In genomic region chr3:68615042-68615810, GRCm38 (mm10) we compare ENCODE assay signal across 9 mouse cellular contexts.
DNase-seq lines count a peak whose midpoint lies in the region; ATAC-seq lines count a peak whose summit lies in the region.
"Had no signal": no experiment of that assay in that cellular context is flagged by ENCODE, and none has a peak within 500 bp of the region (broad histone marks: within the 10 kb centered on the region; RNA-seq: fewer than 3 reads in every experiment).

No protein-coding gene starts in this region.

- H3K4me2 ChIP-seq in hindbrain, embryonic 13.5 days, result no peak overlapping the region
- H3K4me2 ChIP-seq in midbrain, embryonic 12.5 days (replicated peaks), result no peak overlapping the region
- H3K4me2 ChIP-seq: limb, embryonic 12.5 days had no signal

- H3K4me1 ChIP-seq in hindbrain, embryonic 13.5 days (replicated peaks), result no peaks in the 10 kb centered on the region; the same call in 1 of the 2 replicates
- H3K4me1 ChIP-seq in midbrain, embryonic 12.5 days, result peaks cover 12% of the 10 kb centered on the region

- intact Hi-C loops in heart, postnatal 25 days (cut with DNase I), result loop anchor here (2.0 to 10.0 kb wide), 4 partner anchors 33 to 340 kb away; no protein-coding TSS in a partner anchor

- no peak overlapping the region for H3K27ac ChIP-seq in hindbrain, embryonic 13.5 days
- H3K27ac ChIP-seq in midbrain, embryonic 12.5 days (replicated peaks), result no peak overlapping the region
- H3K27ac ChIP-seq: limb, embryonic 12.5 days had no signal

- no peaks in the 10 kb centered on the region for H3K9me3 ChIP-seq in hindbrain, embryonic 13.5 days
- no peaks in the 10 kb centered on the region for H3K9me3 ChIP-seq in midbrain, embryonic 12.5 days
- H3K9me3 ChIP-seq: limb, embryonic 12.5 days had no signal

- 73% methylated on average over 10 of the region's 10 CpGs for WGBS in hindbrain, embryonic 13.5 days
- 67% methylated on average over 10 of the region's 10 CpGs for WGBS in midbrain, embryonic 12.5 days

- ATAC-seq in CD4-positive, CD25-positive, alpha-beta regulatory T cell, adult 4 months, result peak; percentile 69
- 0 out of 2 replicates have a peak, but pooled peaks have one; percentile 17 for ATAC-seq in hindbrain, embryonic 13.5 days (ENCODE audit: low FRiP score)
- peak; percentile 41; the same call in 1 of the 2 replicates for ATAC-seq in midbrain, embryonic 12.5 days (ENCODE audit: low FRiP score, low read depth)
- ATAC-seq in activated CD4-positive, CD25-positive, alpha-beta regulatory T cell, adult 4 months, result no peak
- no peak for ATAC-seq in erythroid progenitor cell, adult 5-6 weeks (replicated peaks; ENCODE audit: low FRiP score, poor library complexity, severe bottlenecking)

- H3K9ac ChIP-seq in hindbrain, embryonic 13.5 days, result no peak overlapping the region
- H3K9ac ChIP-seq in midbrain, embryonic 12.5 days (replicated peaks), result no peak overlapping the region
- H3K9ac ChIP-seq: limb, embryonic 12.5 days had no signal

- no peak overlapping the region for H3K4me3 ChIP-seq in hindbrain, embryonic 13.5 days
- no peak overlapping the region for H3K4me3 ChIP-seq in midbrain, embryonic 12.5 days
- H3K4me3 ChIP-seq: limb, embryonic 12.5 days had no signal

- DNase-seq in heart, adult 8-10 months (ENCODE audit: low spot score), result peak; percentile 63
- no peak for DNase-seq in heart, postnatal 25 days (ENCODE audit: low spot score)
- peak; percentile 63 for DNase-seq in c-Kit-positive CD71-negative TER-119-negative erythroid progenitor cells, embryonic 14.5 days (ENCODE audit: low read depth)

- peaks cover 23% of the 10 kb centered on the region for H3K36me3 ChIP-seq in hindbrain, embryonic 13.5 days
- H3K36me3 ChIP-seq in midbrain, embryonic 12.5 days, result 0 out of 2 replicates have a peak, but pooled peaks cover 9% of the 10 kb centered on the region
- H3K36me3 ChIP-seq: limb, embryonic 12.5 days had no signal

- H3K27me3 ChIP-seq in hindbrain, embryonic 13.5 days, result no peaks in the 10 kb centered on the region
- peaks cover 16% of the 10 kb centered on the region; the same call in 1 of the 2 replicates for H3K27me3 ChIP-seq in midbrain, embryonic 12.5 days
- H3K27me3 ChIP-seq: limb, embryonic 12.5 days had no signal

Comparison
In these comparisons a context has a peak if more than half of its experiments do, and no peak if none do; other contexts are left out.
1. ATAC-seq: peak in CD4-positive, CD25-positive, alpha-beta regulatory T cell, adult 4 months (single experiment), hindbrain, embryonic 13.5 days (single experiment) and midbrain, embryonic 12.5 days (single experiment); none in activated CD4-positive, CD25-positive, alpha-beta regulatory T cell, adult 4 months (single experiment) and erythroid progenitor cell, adult 5-6 weeks (single experiment).